Mouse (Mus musculus): Measurements from ENCODE around the gene Gm5431. TPM values are rescaled to one million over a fixed set of nuclear protein-coding genes. Genes with fewer than 3 reads are reported as not detected.

Gene Gm5431
- total and polyA plus RNA-seq, 3 experiments, result 0.20 to 1.5 (median 1.4) TPM

DNA sequence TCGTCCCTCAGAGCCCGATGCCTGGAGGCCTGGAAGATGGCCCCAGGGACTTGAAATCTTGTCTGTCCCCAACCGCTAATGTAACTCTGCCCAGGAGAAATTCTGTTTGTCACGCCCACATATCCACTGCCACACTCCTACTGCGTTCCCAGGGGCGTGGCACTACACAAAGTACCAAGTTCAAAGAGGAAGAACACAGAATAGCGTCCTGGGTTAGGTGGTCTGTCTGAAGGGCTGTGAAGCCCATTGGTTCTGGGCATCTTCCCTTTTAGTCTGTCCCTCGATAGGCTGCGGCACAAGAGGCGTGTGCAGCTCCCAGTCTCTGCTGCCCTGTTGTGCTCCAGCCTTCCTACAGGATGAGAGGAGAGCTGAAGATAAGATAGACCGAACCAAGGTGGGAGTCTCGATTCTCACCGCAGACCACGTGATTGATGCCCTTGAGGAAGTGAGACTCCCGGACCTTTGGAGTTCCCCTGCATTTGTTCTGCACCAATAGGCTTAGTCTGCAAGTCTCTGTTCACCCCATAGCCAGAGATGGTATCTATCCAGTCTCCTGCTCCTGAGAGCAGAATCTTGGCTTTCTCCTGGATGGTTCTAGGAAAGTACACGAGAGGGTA lies 63.7 kb downstream of the Gm5431 start:
- Histone ChIP-seq H3K27me3 (ENCODE audit: control insufficient read depth, insufficient read depth, low read length) (no peaks in the 10 kb centered on the region), H3K9ac (ENCODE audit: low read depth, low read length) (peak overlapping the region; percentile 4), H3K4me3 (peak overlapping the region; percentile 82), H3K27ac (peak overlapping the region; percentile 87), H3K4me1 (ENCODE audit: control insufficient read depth, insufficient read depth, low read length) (peaks cover 4% of the 10 kb centered on the region), H3K79me2 (replicated peaks; ENCODE audit: control insufficient read depth, insufficient read depth, low read length) (no peaks in the 10 kb centered on the region), H3K36me3 (ENCODE audit: control insufficient read depth, insufficient read depth, low read length) (no peaks in the 10 kb centered on the region)
- under 1% methylated on average over 16 of the region's 16 CpGs for WGBS
- TF ChIP-seq CTCF (IDR thresholded peaks at IDR 0.05), result no peak
- TF ChIP-seq POLR2A (IDR thresholded peaks at IDR 0.05; ENCODE audit: insufficient read depth, low read depth, low read length), result 0 out of 2 replicates have a peak, but pooled peaks have one; percentile 36
- TF ChIP-seq EP300 (IDR thresholded peaks at IDR 0.05; ENCODE audit: insufficient read depth, low read depth, low read length), result no peak
- DNase-seq, result peak in 1 of 2 experiments; percentile 50
- intact Hi-C loops (cut with DNase I), result no loop called here

Other genes starting within 250 kb of the Gm5431 start
- gene Rack1, start 101.9 kb downstream of the Gm5431 start, total RNA-seq (2021), result 100 to 1,000 TPM; 337 to 437 TPM
- gene Rack1, start 101.9 kb downstream of the Gm5431 start, polyA plus RNA-seq (2012; rRNA removed), result 867 and 1,301 TPM in 2 replicates
- 10 to 100 TPM; 19.8 to 19.9 TPM for gene Trim41, start 84.9 kb downstream of the Gm5431 start, total RNA-seq (2021)
- gene Trim41, start 84.9 kb downstream of the Gm5431 start, polyA plus RNA-seq (2012; rRNA removed), result 19.1 and 19.3 TPM in 2 replicates
- 10 to 100 TPM; 18.2 to 18.4 TPM for gene Trim7, start 76.1 kb downstream of the Gm5431 start, total RNA-seq (2021)
- 27.9 and 32.6 TPM in 2 replicates for gene Trim7, start 76.1 kb downstream of the Gm5431 start, polyA plus RNA-seq (2012; rRNA removed)
- gene Gm12184, start 75.6 kb downstream of the Gm5431 start, total RNA-seq (2021), result 1 to 10 TPM; 3.8 to 3.9 TPM
- gene Gm12184, start 75.6 kb downstream of the Gm5431 start, polyA plus RNA-seq (2012; rRNA removed), result 18.8 and 28.2 TPM in 2 replicates
- 10 to 100 TPM in 1 of 2 experiments, 1 to 10 TPM in 1; 9.9 to 13.5 TPM for gene Irgm1, start 30.5 kb downstream of the Gm5431 start, total RNA-seq (2021)
- gene Irgm1, start 30.5 kb downstream of the Gm5431 start, polyA plus RNA-seq (2012; rRNA removed), result 10.0 and 17.2 TPM in 2 replicates
- 1 to 10 TPM; 2.8 to 5.0 TPM for gene Psme2b, start 44.0 kb upstream of the Gm5431 start, total RNA-seq (2021)
- gene Psme2b, start 44.0 kb upstream of the Gm5431 start, polyA plus RNA-seq (2012; rRNA removed), result 3.1 and 6.6 TPM in 2 replicates
- not detected for gene Olfr56, start 76.7 kb upstream of the Gm5431 start, total RNA-seq (2021)
- 0.10 and 0.18 TPM in 2 replicates for gene Olfr56, start 76.7 kb upstream of the Gm5431 start, polyA plus RNA-seq (2012; rRNA removed)
- 1 to 10 TPM; 4.3 to 5.1 TPM for gene 9930111J21Rik1, start 77.2 kb upstream of the Gm5431 start, total RNA-seq (2021)
- gene 9930111J21Rik1, start 77.2 kb upstream of the Gm5431 start, polyA plus RNA-seq (2012; rRNA removed), result 3.4 and 6.2 TPM in 2 replicates
- gene Gm12185, start 90.0 kb upstream of the Gm5431 start, total RNA-seq (2021), result 1 to 10 TPM; 1.1 to 1.8 TPM
- gene Gm12185, start 90.0 kb upstream of the Gm5431 start, polyA plus RNA-seq (2012; rRNA removed), result 0.29 and 0.78 TPM in 2 replicates
- gene Tgtp1, start 92.0 kb upstream of the Gm5431 start, total RNA-seq (2021), result 1 to 10 TPM; 2.7 to 7.6 TPM
- gene Tgtp1, start 92.0 kb upstream of the Gm5431 start, polyA plus RNA-seq (2012; rRNA removed), result 1.8 and 2.2 TPM in 2 replicates
- 1 to 10 TPM; 5.5 to 7.1 TPM for gene 9930111J21Rik2, start 149.0 kb upstream of the Gm5431 start, total RNA-seq (2021)
- 1.9 and 4.9 TPM in 2 replicates for gene 9930111J21Rik2, start 149.0 kb upstream of the Gm5431 start, polyA plus RNA-seq (2012; rRNA removed)
- gene Tgtp2, start 162.0 kb upstream of the Gm5431 start, total RNA-seq (2021), result 1 to 10 TPM; 1.2 to 6.9 TPM
- gene Tgtp2, start 162.0 kb upstream of the Gm5431 start, polyA plus RNA-seq (2012; rRNA removed), result 7.2 and 10.3 TPM in 2 replicates
- gene Ifi47, start 174.4 kb upstream of the Gm5431 start, total RNA-seq (2021), result 1 to 10 TPM; 2.5 to 3.3 TPM
- gene Ifi47, start 174.4 kb upstream of the Gm5431 start, polyA plus RNA-seq (2012; rRNA removed), result 2.6 and 3.3 TPM in 2 replicates
- 1 to 10 TPM in 1 of 2 experiments, under 1 TPM in 1; 0.97 to 1.4 TPM for gene Olfr1396, start 212.7 kb upstream of the Gm5431 start, total RNA-seq (2021)
- gene Olfr1396, start 212.7 kb upstream of the Gm5431 start, polyA plus RNA-seq (2012; rRNA removed), result 4.4 and 9.7 TPM in 2 replicates
- not detected for gene Olfr1395, start 240.1 kb upstream of the Gm5431 start, total RNA-seq (2021)
- 0.12 TPM in 1 of 2 replicates, not detected in the other for gene Olfr1395, start 240.1 kb upstream of the Gm5431 start, polyA plus RNA-seq (2012; rRNA removed)

Data from heart, adult 2 months (tissue).